Mouse (Mus musculus) myocyte (in vitro differentiated cells): ENCODE measurements around the gene Pou5f1.

ENCODE experiments used
- MAX ChIP-seq: IDR thresholded peaks from one replicate; pipeline ENCODE4 v1.6.1; 2011; ENCODE audit warnings: low read depth, mild to moderate bottlenecking, control low read depth
- POLR2A ChIP-seq: IDR thresholded peaks from one replicate; pipeline ENCODE4 v1.6.1; 2011; ENCODE audit warnings: low read depth, mild to moderate bottlenecking, control low read depth, moderate library complexity; ENCODE audit not compliant: insufficient read length

- TF ChIP-seq POLR2A (no peak), MAX (no peak)
These were observed 3.1 kb upstream of the Pou5f1 start for GRCm38 (mm10) chr17:35502762-35503161.
